Mouse (Mus musculus) CH12.LX (cell line): Measurements from ENCODE around the gene March4. TPM values are rescaled to one million over a fixed set of nuclear protein-coding genes. Genes with fewer than 3 reads are reported as not detected.

Experiments used
- DNase-seq: peaks from one replicate; pipeline ENCODE4 v3.0.0-alpha.2; 2013; ENCODE audit errors: extremely low read depth
- H3K27ac ChIP-seq: 2 replicates; pipeline ENCODE4 v1.5.1; 2012; ENCODE audit warnings: low read depth, mild to moderate bottlenecking, control low read depth, moderate library complexity; ENCODE audit not compliant: insufficient read depth
- H3K27me3 ChIP-seq: replicated peaks from 2 replicates; pipeline ENCODE3; 2012; ENCODE audit warnings: inconsistent platforms
- H3K36me3 ChIP-seq, 2 experiments: replicated peaks in 1 of 2; 2 replicates each; pipeline versions ENCODE3 to v1.6.1; 2012; ENCODE audit warnings: inconsistent platforms in 1 of 2, low read length in 1 of 2, mild to moderate bottlenecking in 1 of 2, mixed read lengths in 1 of 2, moderate library complexity in 1 of 2; ENCODE audit not compliant: control insufficient read depth in 1 of 2, insufficient read depth in 1 of 2
- H3K4me1 ChIP-seq, 2 experiments: 2 replicates each; pipeline ENCODE4 v1.6.1; 2012; ENCODE audit warnings: inconsistent platforms in 1 of 2, moderate library complexity in 1 of 2; ENCODE audit not compliant: insufficient read depth in 2 of 2, control insufficient read depth in 1 of 2
- H3K4me2 ChIP-seq: 2 replicates; pipeline ENCODE4 v1.6.1; 2012; ENCODE audit warnings: low read depth, mild to moderate bottlenecking, control low read depth; ENCODE audit not compliant: poor library complexity, insufficient read depth, severe bottlenecking
- H3K4me3 ChIP-seq, 3 experiments: fragments of 150-350 bp in 1 of 3; sonication (generic) in 1 of 3; replicated peaks in 1 of 3; 2 replicates each; pipeline versions ENCODE3 to v1.5.1; 2011 to 2012; ENCODE audit warnings: low read depth in 2 of 3, low read length in 2 of 3, mild to moderate bottlenecking in 2 of 3, moderate library complexity in 2 of 3, control low read depth in 1 of 3, improper control_type of control experiment in 1 of 3, inconsistent platforms in 1 of 3, mixed read lengths in 1 of 3; ENCODE audit not compliant: poor library complexity in 1 of 3
- H3K79me2 ChIP-seq: replicated peaks from 2 replicates; pipeline ENCODE4 v1.6.1; 2012; ENCODE audit warnings: mild to moderate bottlenecking, moderate library complexity; ENCODE audit not compliant: control insufficient read depth, poor library complexity, insufficient read depth, severe bottlenecking; ENCODE audit errors: extremely low read depth
- H3K9ac ChIP-seq: 2 replicates; pipeline ENCODE4 v1.6.1; 2012; ENCODE audit warnings: low read depth, mild to moderate bottlenecking, control low read depth, moderate library complexity; ENCODE audit not compliant: insufficient read depth
- H3K9me3 ChIP-seq: replicated peaks from 2 replicates; pipeline ENCODE3; 2012; ENCODE audit warnings: low read length, inconsistent platforms, mixed read lengths
- BHLHE40 ChIP-seq: IDR thresholded peaks from 2 replicates; pipeline ENCODE4 v1.6.1; 2011; ENCODE audit warnings: mild to moderate bottlenecking, low read depth, low read length, improper control_type of control experiment
- CTCF ChIP-seq, 2 experiments: IDR thresholded peaks in 1 of 2; conservative IDR thresholded peaks in 1 of 2; 2 replicates each; pipeline ENCODE4 v1.5.1; 2011 to 2012; ENCODE audit warnings: low read depth in 2 of 2, low read length in 2 of 2, improper control_type of control experiment in 1 of 2, inconsistent platforms in 1 of 2, mild to moderate bottlenecking in 1 of 2, moderate library complexity in 1 of 2
- JUND ChIP-seq: conservative IDR thresholded peaks from 2 replicates; pipeline ENCODE4 v1.6.1; 2011; ENCODE audit warnings: low read depth, low read length, improper control_type of control experiment
- KAT2A ChIP-seq: IDR thresholded peaks from 2 replicates; pipeline ENCODE4 v1.6.1; 2012; ENCODE audit warnings: low read length, improper control_type of control experiment, inconsistent platforms; ENCODE audit not compliant: insufficient replicate concordance
- MAZ ChIP-seq: IDR thresholded peaks from 2 replicates; pipeline ENCODE4 v1.6.1; 2012; ENCODE audit warnings: low read depth, mild to moderate bottlenecking, inconsistent platforms, low read length, improper control_type of control experiment, moderate library complexity
- MYC ChIP-seq: IDR thresholded peaks from 2 replicates; pipeline ENCODE4 v1.6.1; 2011; ENCODE audit warnings: low read depth, mild to moderate bottlenecking, improper control_type of control experiment, low read length
- NRF1 ChIP-seq: IDR thresholded peaks from 2 replicates; pipeline ENCODE4 v1.6.1; 2014; ENCODE audit warnings: low read depth, mild to moderate bottlenecking, inconsistent platforms, low read length, improper control_type of control experiment, moderate library complexity
- PAX5 ChIP-seq: IDR thresholded peaks from 2 replicates; pipeline ENCODE4 v1.6.1; 2012; ENCODE audit warnings: low read length, inconsistent platforms, mixed read lengths
- RAD21 ChIP-seq: IDR thresholded peaks from 2 replicates; pipeline ENCODE4 v1.6.1; 2011; ENCODE audit warnings: low read depth, mild to moderate bottlenecking, low read length, improper control_type of control experiment, moderate library complexity
- RCOR1 ChIP-seq: conservative IDR thresholded peaks from 2 replicates; pipeline ENCODE4 v1.6.1; 2012; ENCODE audit warnings: low read depth, mild to moderate bottlenecking, inconsistent platforms, low read length, improper control_type of control experiment
- SIN3A ChIP-seq: IDR thresholded peaks from 2 replicates; pipeline ENCODE4 v1.6.1; 2012; ENCODE audit warnings: low read length, improper control_type of control experiment, inconsistent platforms
- SMC3 ChIP-seq: IDR thresholded peaks from 2 replicates; pipeline ENCODE4 v1.6.1; 2011; ENCODE audit warnings: low read depth, low read length, improper control_type of control experiment
- TBP ChIP-seq: conservative IDR thresholded peaks from 2 replicates; pipeline ENCODE4 v1.6.1; 2011; ENCODE audit warnings: low read depth, low read length, improper control_type of control experiment
- ZC3H11A ChIP-seq: IDR thresholded peaks from 2 replicates; pipeline ENCODE4 v1.6.1; 2012; ENCODE audit warnings: low read depth, mild to moderate bottlenecking, inconsistent platforms, low read length, improper control_type of control experiment
- ZNF384 ChIP-seq: IDR thresholded peaks from 2 replicates; pipeline ENCODE4 v1.6.1; 2012; ENCODE audit warnings: low read depth, low read length, improper control_type of control experiment, inconsistent platforms
- dilution Hi-C: fragments of 300-500 bp; cut with MboI; formaldehyde crosslinking; loops from 2 replicates; pipeline ENCODE4 v1.14.3; 2020; ENCODE audit warnings: low sequenced_read_pairs; ENCODE audit not compliant: extremely low pct_unique_long_range_greater_than_20kb, extremely low pct_ligation_motif_present
- in situ Hi-C: fragments of 300-500 bp; cut with MboI; formaldehyde crosslinking; loops from 3 replicates; pipeline ENCODE4 v1.14.3; 2019; ENCODE audit warnings: low sequenced_read_pairs, low pct_ligation_motif_present, low pct_unique_long_range_greater_than_20kb, mixed read lengths
- polyA plus RNA-seq: library from polyadenylated mRNA; unstranded; fragments of >175 nt; gene quantifications from 2 replicates; pipeline ENCODE4 v1.2.1, GENCODE M21; 2012; ENCODE audit warnings: low read depth; ENCODE audit not compliant: insufficient read length
- total RNA-seq, 2 experiments: library from RNA; depleted of rRNA; stranded (reverse); fragments of 300-350 nt in 1 of 2; fragments of >200 nt in 1 of 2; gene quantifications; 2 replicates each; pipeline ENCODE4 v1.2.3; 2012 to 2014

The March4 gene
- total and polyA plus RNA-seq, 3 experiments, result 0.04 TPM; not detected in 2

- no peaks in the 10 kb centered on the region for H3K27me3 ChIP-seq
- H3K79me2 ChIP-seq, result no peaks in the 10 kb centered on the region
- no peaks in the 10 kb centered on the region for H3K9me3 ChIP-seq
- DNase-seq, result no peak
- no peak for TF ChIP-seq BHLHE40
- peak in 1 of 2 experiments; percentile 59; a peak in 2 of 4 replicates for TF ChIP-seq CTCF (conservative IDR thresholded peaks at IDR 0.05 in 1 of 2, IDR thresholded peaks at IDR 0.05 in 1 of 2; ENCODE audit: low read depth in 2 of 2, low read length in 2 of 2)
- no peak for TF ChIP-seq PAX5
- peak; percentile 74; the same call in 1 of the 2 replicates for TF ChIP-seq TBP
- TF ChIP-seq RAD21, result peak; percentile 19
- peak; percentile 45; the same call in 1 of the 2 replicates for TF ChIP-seq MYC
- peak; percentile 21 for TF ChIP-seq SMC3
- no peak for TF ChIP-seq ZNF384
- no peak for TF ChIP-seq ZC3H11A
- no peak overlapping the region for H3K27ac ChIP-seq
- no peak overlapping the region for H3K9ac ChIP-seq
- no peak overlapping the region for H3K4me2 ChIP-seq
- H3K4me3 ChIP-seq, result no peak overlapping the region
- in situ Hi-C loops (no loop called here), dilution Hi-C loops (no loop called here)
- peaks cover 3 to 21% of the 10 kb centered on the region in 2 experiments; a peak in 3 of 4 replicates for H3K4me1 ChIP-seq
- no peaks in the 10 kb centered on the region for H3K36me3 ChIP-seq
These were observed 27.7 kb upstream of the March4 start for GRCm38 (mm10) chr1:72564334-72564962.

DNA sequence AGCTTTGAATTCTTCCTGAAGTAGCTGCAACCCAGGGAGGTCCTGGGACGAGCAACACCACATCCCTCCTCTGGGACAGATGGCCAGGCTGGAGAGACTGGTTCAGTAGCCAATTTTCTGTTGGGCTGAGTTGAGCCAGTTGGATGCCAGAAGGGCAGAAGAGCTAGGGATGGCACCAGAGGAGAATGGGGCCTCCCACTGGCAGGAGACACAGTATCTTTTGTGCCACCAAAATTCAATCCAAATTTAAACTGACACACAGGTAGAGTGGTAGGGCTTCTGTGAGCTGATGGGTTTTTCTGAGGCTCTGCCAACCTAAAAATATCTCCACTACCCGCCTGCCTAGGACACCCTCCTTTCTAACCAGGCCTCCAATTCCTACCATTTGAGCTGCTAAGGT lies 21.9 kb upstream of the March4 start:
- Histone ChIP-seq H3K36me3 (no peaks in the 10 kb centered on the region), H3K27me3 (no peaks in the 10 kb centered on the region), H3K9ac (no peak overlapping the region), H3K9me3 (no peaks in the 10 kb centered on the region), H3K79me2 (no peaks in the 10 kb centered on the region), H3K27ac (no peak overlapping the region), H3K4me2 (no peak overlapping the region), H3K4me3 (no peak overlapping the region), H3K4me1 (no peaks in the 10 kb centered on the region)
- TF ChIP-seq MAZ, result no peak
- no peak for TF ChIP-seq PAX5
- no peak for TF ChIP-seq BHLHE40
- no peak for TF ChIP-seq JUND
- TF ChIP-seq ZC3H11A, result no peak
- no peak for TF ChIP-seq NRF1
- TF ChIP-seq KAT2A, result no peak
- no peak for TF ChIP-seq SIN3A
- no peak for TF ChIP-seq RCOR1
- no peak for DNase-seq
- in situ Hi-C loops (no loop called here), dilution Hi-C loops (no loop called here)
